Mouse (Mus musculus) frontal cortex, postnatal 25 days (tissue): ENCODE results near the gene Echs1.
"Not testable (repeated sequence)": the region's sequence is repeated elsewhere in the genome, so short reads cannot be mapped to it uniquely, and the experiment has no call there.

Source experiments
- DNase-seq, 2 experiments: peaks; one replicate each; pipeline ENCODE4 v3.0.0; 2022; ENCODE audit warnings: low spot score in 2 of 2

Echs1 gene

DNA sequence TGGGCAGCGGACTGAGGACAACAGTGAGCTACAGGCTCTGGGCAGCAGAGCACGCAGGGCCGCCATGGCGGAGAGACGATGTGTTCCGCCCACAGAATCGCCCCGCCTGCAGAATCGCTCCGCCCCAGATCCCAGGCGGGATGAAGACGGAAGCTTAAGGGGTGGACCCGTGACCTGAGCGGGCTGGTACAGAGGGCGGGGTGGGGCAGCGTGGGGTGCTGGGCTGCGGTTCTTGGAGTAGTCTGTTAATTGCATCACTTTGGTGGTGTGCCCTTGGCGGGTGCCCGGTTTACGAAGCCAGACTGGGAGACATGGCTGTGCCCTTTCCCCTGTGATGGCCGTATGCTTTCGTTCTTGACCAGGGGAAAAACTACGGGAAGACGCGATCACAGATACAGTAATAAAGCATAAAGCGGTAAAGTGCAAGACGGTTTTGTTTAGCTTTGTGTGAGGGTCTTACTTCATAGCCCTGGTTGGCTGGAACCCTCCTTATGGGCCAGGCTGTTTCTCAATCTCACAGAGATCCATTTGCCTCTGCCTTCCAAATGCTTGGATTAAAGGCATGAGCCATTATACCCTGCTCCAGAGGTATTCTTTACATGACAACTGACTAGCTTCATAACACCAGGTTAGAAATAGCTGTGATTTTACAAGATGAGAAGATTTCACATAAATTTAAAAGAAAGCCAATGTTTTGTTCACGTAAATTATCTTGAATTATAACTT is at the start of gene Echs1:
Echs1 (minus strand) TSS at position 148 of the 726 bp plus-strand sequence.
- peak; percentile 61 to 73 for DNase-seq

DNA sequence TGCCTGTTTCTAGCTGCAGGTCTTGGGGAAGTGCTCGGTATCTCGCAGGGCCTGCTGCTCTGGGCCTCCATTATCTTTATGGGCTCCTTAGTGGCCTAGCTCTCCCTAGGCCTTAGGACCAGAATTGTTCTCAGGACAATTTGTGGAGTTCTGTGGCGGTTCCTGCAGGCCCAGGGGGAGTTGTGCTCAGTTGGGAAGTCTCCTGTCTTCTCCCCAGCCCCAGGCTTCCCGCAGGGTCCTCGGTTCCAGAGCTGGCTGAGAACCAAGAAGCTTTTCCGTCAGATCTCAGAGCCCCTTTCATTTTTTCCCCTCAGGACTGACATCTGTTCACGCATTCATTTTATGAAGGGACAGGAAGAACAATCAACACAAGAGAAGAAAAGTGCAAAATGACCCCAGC is 48.4 kb upstream of the Echs1 start, which contains the start of gene Olfr522:
Olfr522 (minus strand) TSS at position 101 of the 400 bp plus-strand sequence.
- DNase-seq, result no peak

DNA sequence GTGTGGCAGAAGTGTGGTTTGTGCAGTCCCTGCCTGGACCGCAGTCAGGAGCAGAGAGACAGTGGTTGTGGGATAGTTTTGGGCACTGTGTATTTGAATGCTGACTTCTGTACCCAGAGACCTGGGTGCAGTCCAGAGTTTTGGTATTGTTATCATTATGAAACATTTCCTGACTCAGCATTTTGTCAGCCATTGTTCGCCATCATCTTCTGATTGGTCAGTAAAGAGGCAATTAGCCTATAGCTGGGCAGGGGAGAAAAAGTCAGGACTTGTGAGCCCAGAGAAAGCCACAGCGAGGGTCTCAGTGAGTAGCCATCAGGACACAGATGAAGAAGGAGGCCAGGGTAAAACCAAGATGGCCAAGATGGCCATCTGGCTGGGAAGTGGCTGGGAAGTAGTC is 44.1 kb upstream of the Echs1 start:
- DNase-seq, result no peak

DNA sequence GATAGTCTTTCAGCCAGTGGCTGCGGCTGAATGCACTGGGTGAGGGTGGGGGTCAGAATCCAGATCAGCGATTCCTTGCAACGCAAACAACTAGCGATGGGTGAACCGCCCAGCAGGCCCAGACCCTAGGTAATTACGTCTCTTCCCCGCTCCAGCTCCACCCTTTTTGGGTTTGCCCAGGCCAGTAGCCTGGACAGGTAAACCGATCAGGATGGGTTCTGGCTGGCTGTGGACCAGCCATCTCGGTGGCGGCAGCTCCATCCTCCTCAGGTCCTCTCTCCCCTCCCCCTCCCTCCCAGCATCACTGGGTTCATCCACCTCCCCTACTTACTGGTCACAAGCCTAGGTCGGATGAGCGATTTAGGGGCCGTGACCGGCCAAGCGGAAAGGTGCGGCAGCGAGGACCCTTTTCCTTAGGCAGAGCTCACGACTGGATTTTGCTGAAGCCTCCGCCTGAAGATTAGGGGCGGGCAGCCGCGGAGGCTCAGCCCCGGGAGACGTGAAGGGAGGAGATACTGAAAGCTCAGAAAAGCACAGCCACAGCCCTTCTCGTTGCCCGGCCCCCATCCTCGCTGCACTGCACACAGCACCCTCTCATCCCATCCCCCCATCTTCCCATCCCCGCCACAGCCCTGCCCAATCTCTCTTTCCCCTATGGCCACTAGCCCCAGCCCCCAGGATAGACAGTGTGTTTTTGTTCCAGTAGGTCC is 38.1 kb upstream of the Echs1 start, which contains the start of gene Sprn:
Sprn (minus strand) TSS at position 660 of the 710 bp plus-strand sequence.
- peak; percentile 38 to 65 for DNase-seq

DNA sequence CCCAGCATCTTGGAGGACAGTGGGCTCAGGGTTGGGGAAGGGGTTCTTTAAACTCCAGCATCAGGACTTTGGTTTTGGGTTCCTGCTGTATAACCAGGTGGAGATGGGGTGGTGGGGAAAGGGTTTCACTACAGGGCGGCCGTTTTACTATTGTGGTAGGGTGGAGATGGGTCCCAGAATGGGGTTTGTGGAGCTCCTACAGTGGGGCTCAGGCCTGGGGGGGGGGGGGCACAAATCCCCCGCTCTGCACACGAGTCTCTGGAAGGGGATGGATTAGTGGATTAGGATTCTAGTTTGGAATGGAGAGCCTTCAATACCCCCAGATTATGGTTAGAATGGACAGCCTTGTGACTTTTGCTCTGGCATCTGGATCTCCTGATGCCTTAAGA is 37.5 kb upstream of the Echs1 start:
- DNase-seq, result no peak

DNA sequence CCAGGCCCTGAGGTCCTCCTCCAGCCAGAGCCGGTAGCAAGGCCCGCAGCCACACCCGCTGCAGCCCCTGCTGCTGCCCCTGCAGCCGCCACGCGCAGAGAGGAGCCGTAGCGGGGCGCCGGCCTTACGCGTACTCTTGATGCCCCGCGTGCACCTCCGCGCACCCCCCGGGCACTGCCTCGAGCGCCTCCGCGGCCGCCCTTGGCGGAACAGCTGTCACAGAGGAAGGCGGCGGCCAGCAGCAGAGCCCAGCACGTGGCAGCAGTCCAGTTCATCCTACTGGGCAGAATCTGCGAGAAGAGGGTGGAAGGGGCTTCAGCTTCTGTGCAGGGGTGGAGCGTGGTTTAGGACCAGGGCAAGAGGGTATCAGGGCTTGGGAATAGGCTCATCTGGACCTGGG is 37.1 kb upstream of the Echs1 start:
- peak; percentile 37 to 42 for DNase-seq

DNA sequence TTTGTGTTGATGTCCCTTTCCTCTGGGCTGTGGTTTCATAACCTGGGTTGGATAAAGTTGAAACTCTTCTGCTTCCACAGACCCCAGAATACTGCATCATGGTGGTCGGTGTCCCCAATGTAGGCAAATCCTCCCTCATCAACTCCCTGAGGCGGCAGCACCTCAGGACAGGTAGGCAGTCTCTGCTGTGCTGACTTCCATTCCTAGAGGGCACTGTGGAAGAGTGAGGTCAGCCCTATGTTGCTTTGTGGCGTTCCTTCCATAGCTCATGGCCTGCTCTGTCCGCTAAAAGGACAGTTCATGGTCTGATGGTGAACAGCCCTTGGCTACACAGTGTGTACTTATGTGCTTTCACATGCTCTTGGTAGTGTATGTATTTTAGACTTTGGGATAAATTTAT is 28.3 kb upstream of the Echs1 start:
- DNase-seq, result no peak

DNA sequence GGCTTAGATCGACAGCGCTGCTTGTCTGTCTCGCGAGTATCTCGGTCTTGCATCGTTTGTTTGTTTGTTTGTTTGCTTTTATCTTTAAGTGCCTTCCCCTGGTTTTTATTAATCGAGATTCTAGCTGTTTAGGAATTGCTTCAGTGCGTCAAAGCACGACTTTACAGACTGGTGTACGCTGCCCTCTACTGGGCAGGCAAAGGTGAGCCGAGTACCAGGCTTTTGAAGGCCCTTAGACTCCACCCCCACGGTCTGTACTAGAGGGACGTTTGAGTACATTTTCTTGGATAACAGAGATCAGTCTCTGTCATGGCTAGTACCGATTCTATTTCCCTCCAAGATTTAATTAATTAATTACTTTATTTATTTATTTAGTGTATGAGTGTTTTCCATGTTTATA is 25.1 kb upstream of the Echs1 start:
- DNase-seq, result no peak

DNA sequence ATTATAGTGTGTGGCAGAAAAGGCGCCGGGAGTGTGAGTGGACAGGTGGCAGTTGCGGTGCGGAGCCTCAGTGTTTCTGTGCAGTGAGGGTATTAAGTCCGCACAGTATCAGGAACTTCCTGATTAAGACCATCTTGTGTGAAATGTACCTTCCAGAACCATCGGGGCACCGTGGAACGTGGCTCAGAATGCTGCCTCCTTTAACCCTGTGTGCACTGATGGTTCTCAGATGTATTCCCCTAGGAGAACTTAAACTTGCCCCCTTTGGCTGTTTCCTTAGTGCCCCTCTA is 21.7 kb upstream of the Echs1 start:
- DNase-seq, result no peak

DNA sequence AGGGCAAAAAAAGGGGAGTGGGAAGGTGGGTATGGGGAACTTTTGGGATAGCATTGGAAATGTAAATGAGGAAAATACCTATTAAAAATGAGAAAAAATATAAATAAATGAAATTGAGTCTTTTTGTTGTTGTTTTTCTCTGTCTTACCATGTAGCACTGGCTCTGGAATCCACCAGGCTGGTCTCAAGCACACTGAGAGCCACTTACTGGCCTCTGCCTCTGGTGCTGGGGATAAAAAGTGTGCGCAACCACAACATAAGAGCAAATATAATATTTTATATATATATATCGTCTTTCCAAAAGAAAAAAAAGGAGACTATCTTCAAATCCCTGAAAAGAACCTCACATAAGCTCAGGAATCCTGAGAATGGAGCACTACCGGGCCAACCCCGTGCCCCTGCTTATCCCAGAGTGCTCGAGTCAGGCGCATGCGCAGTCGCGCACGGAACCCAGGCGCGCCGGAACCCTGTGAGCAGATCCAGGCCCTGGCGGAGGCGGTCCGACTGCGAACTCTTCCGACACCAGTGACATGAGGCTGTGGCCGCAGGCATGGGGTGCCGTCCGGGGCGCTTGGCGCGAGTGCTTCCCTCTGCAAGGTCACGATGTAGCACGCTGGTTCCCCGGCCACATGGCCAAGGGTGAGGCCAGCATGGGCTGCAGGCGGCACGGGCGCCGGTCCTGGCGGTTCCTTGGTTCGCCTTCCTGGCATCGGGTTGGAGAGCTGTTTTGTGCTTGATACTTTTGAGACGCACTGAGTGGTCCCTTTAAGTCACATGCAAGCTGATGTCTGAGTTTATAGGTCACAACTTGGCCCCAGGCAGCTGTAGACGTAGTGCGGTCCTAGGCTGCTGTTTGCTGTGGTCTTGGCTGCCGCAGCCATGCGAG is 21.1 kb upstream of the Echs1 start, which contains the start of gene Mtg1:
Mtg1 (plus strand) TSS at position 430 of the 886 bp plus-strand sequence.
- peak; percentile 98 to 99 for DNase-seq

DNA sequence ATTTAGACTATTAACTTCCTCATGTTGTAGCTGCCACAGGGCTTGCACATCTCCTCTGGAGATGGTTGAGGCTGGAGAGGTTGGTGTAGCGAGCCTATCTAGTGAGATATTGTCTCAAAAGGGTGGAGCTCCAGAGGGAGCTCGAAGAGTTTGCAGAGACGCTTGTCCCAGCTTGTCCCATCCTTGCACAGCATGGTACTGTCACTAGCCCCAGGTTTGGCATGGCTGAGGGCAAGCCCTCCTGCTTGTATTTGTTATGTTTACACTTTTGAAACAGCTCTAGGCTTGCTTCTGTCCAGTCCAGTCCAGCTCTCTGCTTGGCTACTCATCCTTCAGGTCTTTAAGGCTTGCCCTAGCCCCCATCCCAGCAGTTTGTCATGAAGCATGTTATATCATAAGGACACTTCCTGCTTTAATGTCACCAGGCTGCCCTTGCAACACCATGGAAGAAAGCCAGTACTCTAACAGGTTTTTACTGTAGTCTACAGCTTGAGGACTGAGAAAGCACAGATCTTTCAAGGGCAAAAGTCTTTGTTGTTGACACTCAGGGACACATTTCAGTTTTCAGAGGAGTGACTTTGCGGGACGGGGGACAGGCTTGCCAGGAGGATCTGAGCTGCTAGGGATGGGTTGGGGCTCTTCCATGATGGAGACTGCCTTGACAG is 19.0 kb upstream of the Echs1 start:
- DNase-seq, result no peak

GRCm38 (mm10) chr7:140134033-140134432 is 17.8 kb upstream of the Echs1 start:
- not testable (repeated sequence) for DNase-seq

- not testable (repeated sequence) for DNase-seq
Observed at GRCm38 (mm10) chr7:140132184-140132583, 15.9 kb upstream of the Echs1 start.

DNA sequence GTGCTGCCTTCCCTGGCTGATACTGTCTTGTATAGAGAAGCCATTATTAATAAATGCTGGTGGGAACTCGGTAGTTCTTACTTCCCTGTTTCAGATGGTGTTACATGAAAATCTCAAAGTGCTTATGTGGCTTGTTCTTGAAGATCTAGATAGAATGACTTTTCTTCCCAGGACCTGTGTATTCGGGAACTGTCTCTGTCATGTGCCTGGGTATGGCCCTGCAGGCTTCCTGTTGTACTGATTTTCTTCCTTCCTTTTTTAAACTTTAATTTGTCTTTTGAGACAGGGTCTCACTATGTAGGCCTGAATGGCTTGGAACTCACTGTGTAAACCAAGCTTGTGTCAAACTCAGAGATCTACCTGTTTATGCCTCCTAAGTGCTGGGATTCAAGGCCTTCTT is 11.6 kb upstream of the Echs1 start:
- no peak for DNase-seq

- no peak for DNase-seq
Observed at GRCm38 (mm10) chr7:140126934-140127333, 10.7 kb upstream of the Echs1 start.

GRCm38 (mm10) chr7:140126022-140126350 is 9.7 kb upstream of the Echs1 start:
- DNase-seq, result no peak

GRCm38 (mm10) chr7:140125278-140126021 is 9.2 kb upstream of the Echs1 start:
- DNase-seq, result peak; percentile 61 to 72

DNA sequence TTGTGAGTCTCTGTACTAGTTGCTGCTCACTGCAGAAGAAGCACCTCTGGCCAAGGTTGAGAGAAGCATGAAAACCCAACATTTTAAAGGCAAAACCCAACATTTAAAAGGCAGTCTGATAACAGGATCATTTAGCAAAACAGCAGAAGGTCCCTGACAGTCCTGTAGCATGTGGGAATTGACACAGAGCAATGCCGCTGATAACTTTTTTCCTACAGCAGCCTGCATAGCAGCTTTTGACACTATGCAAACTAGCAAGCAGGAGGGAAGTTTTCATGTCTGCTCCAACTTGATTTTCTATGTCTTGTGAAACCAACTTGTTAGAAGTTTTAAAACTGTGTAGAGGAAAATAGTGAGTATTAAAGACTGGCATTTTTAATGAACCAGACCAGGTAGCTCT is 8.1 kb upstream of the Echs1 start:
- DNase-seq, result no peak

GRCm38 (mm10) chr7:140122765-140123164 is 6.5 kb upstream of the Echs1 start:
- no peak for DNase-seq

DNA sequence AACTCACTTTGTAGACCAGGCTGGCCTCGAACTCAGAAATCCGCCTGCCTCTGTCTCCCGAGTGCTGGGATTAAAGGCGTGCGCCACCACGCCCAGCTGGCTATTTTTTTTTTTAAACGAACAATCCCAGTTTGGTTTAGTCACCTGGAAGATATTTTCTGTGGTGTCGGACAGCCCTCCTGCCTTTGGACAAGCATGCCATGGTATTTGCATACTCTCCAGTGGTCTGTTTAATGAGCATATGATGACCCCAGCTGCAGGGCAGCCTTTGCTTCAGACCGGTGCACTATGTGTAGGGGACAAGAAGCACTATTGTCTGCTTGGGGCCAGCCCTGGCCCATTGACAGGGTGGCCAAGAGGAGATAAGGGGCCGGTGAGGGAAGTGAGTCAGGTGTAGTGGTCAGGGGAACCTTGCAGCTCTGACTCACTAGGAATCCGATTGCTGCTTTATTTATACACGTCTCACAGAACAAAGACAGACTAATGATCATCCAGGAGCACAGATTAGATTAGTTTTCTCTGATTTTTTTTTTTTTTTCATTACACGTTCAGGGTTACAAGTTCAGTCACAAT is 5.1 kb upstream of the Echs1 start:
- DNase-seq, result no peak

DNA sequence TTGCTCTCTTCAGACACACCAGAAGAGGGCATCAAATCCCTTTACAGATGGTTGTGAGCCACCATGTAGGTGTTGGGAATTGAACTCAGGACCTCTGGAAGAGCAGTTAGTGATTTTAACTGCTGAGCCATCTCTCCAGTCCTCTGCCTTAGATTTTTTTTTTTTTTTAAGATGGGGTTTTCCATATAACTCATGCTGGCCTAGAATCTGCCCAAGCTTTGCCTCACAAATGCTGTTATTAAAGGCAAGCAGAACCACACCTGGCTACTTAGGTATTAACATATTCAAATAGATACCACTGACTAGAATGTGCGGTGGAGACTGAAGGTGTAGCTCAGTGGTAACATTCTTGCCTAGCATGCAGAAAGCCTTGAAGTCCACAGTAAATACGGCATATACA is 4.2 kb upstream of the Echs1 start:
- DNase-seq, result no peak
